Mouse (Mus musculus) ES-E14 (cell line): Measurements from ENCODE around the gene Reep3.

Experiments used
- HCFC1 ChIP-seq: IDR thresholded peaks from 2 replicates; pipeline ENCODE4 v1.6.1; 2012; ENCODE audit warnings: low read length, inconsistent platforms, borderline replicate concordance; ENCODE audit not compliant: insufficient read depth
- MAFK ChIP-seq: IDR thresholded peaks from 2 replicates; pipeline ENCODE4 v1.6.1; 2014; ENCODE audit warnings: mild to moderate bottlenecking, low read depth, low read length, inconsistent platforms; ENCODE audit not compliant: insufficient read depth
- ZC3H11A ChIP-seq: IDR thresholded peaks from 2 replicates; pipeline ENCODE4 v1.6.1; 2012; ENCODE audit warnings: low read depth, mild to moderate bottlenecking, inconsistent platforms, low read length, borderline replicate concordance
- ZNF384 ChIP-seq: IDR thresholded peaks from 2 replicates; pipeline ENCODE4 v1.6.1; 2012; ENCODE audit warnings: low read depth, low read length, inconsistent platforms

DNA sequence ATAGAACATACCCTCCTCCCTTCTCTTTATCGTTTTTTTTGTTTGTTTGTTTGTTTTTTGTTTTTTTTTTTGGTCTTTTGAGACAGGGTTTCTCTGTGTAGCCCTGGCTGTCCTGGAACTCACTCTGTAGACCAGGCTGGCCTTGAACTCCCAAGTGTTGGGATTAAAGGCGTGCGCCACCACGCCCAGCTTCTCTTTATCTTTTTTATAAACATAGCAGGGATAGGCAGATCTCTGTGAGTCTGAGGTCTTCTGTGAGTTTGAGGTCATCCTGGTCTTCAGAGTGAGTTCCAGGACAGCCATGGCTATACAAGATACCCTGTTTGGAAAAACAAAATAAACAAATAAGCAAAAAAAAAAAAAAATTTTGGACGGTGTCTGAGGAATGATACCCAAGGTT, 127.7 kb downstream of the Reep3 start:
- no peak for TF ChIP-seq HCFC1
- TF ChIP-seq MAFK, result no peak
- TF ChIP-seq ZC3H11A, result no peak
- no peak for TF ChIP-seq ZNF384
